Mouse (Mus musculus): Measurements from ENCODE around the gene Opcml.

Opcml gene

GRCm38 (mm10) chr9:28319021-28319755, 528.6 kb downstream of the Opcml start:
- no peak for DNase-seq (ENCODE audit: low read depth, low spot score)

DNA sequence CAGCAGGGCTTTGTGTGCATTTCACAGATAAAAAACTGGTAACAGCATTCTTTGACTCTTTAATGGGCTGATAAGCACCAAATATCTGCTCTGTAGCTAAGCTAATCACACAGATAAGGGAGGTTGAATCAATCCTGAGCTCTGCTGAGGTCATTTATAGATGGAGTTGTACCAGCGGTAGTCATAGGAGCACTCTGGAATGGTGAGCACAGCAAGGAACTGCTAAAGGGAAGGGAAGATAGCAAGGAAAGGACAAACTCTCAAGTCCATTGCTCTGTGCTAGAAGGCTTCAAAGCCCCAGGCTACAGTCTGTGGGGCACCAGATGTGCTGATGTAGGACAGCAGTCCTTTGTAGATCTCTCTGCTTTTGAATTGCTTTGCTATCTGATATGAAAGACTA, 529.2 kb downstream of the Opcml start:
- DNase-seq (ENCODE audit: low read depth, low spot score) = no peak

- DNase-seq (ENCODE audit: low read depth, low spot score) = no peak
Measured at GRCm38 (mm10) chr9:28327985-28328384, 537.4 kb downstream of the Opcml start.

- no peak for DNase-seq (ENCODE audit: low read depth, low spot score)
Measured at GRCm38 (mm10) chr9:28328434-28328833, 537.9 kb downstream of the Opcml start.

DNA sequence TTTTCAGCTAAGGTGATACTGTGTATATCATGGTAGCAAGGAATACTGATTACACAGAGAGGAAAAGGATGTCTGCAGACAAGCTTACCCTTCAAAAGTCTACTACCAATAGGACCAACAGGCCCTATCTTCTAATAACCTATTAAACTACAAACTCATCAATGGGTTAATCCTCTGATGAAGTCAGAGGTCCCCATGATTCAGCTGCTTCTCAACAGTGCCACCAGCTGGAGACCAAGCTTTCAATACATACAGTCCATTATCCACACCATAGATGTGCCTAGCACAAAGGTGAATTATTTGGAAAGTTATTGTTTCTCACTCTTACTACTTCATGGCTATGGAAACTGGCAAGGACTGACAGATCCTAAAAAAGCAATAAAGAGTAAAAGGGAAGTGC, 538.9 kb downstream of the Opcml start:
- no peak for DNase-seq (ENCODE audit: low read depth, low spot score)

DNA sequence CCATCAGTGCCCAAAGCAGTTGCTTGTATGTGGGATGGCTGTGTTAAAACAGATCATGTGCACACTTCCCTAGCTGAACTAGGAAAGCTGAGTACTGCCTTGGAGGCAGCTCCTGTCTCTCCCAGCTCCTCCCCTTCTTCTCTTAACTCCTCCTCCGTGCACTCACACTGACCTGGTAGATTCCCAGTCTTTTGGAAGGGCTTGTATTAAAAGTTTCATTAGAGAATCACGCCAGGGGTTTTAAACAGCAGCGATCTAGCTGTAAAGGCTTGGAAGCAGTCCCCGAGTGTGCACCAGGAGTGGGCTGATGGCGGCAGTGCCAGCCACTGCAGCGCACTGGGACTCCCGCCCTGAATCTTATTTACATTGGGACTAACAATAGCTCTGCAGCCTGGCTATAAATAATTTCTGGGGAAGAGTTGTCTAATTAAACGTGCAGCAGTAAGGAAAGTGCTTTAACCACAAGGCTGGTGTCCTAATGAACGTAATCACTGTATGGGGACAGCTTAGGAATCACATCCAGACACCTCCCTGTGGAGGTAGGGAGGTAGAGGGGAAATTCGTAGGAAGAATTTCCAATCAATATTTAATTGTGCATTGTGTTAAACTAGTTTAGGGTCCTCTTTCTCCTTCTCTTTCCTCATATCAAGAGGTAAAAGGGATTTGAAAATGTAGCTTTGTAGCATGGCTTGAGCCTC, 546.1 kb downstream of the Opcml start:
- no peak for DNase-seq (ENCODE audit: low read depth, low spot score)

- no peak for DNase-seq (ENCODE audit: low read depth, low spot score)
Measured at GRCm38 (mm10) chr9:28337837-28338236, 547.3 kb downstream of the Opcml start.

DNA sequence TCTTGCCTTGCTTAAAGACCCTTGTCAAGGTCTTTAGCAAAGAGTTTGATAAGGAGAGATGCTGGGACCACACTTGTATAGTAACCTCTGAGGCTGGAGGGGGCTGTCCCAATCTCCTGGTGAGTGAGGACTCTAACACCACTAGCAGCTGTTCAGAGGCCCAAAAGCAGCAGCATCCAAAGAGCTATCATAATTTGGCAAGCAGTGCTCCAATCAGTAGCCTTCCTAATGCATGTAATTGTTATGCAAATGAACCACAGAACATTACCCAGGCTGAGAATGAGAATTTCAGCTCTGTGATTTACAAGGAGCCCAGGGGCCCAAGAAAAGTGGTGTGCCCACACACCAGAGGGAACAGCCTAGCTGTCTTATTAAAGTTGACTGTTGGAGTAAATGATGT, 564.4 kb downstream of the Opcml start:
- no peak for DNase-seq (ENCODE audit: low read depth, low spot score)

DNA sequence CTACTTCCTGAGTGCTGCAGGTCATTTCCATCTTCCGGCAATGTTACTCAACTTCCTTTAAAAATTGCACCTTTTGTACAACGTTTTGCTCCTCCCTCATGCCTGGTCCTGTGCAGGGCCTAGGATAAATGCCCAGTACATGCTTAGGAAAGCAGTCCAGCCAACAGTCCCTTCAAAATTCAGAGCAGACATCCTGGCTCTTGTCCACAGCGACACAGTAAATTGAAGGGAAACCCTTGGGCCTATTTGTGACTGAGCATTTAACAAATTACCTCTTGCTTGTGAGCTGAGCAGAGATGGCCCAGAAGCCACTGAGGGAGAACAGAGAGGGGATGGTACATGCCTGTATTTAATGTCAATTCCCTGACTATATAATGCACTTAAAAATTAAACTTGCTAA, 567.4 kb downstream of the Opcml start:
- no peak for DNase-seq (ENCODE audit: low read depth, low spot score)

GRCm38 (mm10) chr9:28360691-28361090, 570.1 kb downstream of the Opcml start:
- no peak for DNase-seq (ENCODE audit: low read depth, low spot score)

- no peak for DNase-seq (ENCODE audit: low read depth, low spot score)
Measured at GRCm38 (mm10) chr9:28364473-28365159, 574.0 kb downstream of the Opcml start.

DNA sequence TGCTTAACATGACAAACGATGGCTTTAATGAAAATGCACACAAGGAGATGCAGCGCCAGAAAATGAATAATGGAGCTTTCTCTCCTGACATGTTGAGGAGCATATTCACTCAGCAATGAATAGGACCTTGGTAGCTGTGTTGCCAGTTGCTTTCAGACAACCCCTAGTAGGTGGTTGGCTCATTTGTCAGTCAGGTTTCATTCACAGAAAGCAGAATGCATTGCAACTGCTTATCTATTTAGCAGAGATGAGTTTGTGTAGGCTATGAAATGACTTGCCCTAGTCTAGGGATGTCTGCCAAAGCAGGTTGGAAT, 574.5 kb downstream of the Opcml start:
- DNase-seq (ENCODE audit: low read depth, low spot score) = no peak

DNA sequence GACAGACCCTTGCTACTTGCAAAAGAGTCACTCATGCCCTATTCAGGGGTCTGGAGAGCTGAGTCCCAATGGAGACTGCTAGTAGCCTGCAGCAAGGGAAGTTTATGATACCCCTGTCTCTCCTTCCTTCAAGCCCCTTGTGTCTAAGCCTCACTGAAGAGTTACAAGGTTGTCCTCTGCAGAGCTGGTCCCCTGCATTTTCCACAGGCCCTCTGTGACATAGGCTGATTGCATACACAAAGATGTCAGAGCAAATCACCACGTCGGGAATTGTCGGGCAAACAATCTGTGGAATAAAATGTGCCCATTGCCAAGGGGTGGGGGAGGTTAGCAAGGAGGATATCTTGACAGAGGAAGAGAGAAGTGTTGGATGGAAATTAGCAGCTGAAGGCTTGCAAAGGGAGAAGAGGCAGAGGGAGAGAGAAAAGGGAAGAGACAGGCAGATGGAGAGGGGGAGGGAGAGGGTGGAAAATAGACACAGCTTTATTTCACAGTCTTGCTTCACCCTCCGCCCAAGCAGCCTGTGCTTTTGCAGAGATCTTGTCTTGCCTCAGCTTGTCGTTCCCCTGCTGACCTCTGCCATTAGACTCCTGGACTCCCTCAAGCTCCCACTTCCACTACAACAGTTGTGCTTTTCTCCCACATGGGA, 596.1 kb downstream of the Opcml start:
- DNase-seq (ENCODE audit: low read depth, low spot score) = no peak

GRCm38 (mm10) chr9:28395222-28395621, 604.6 kb downstream of the Opcml start:
- DNase-seq (ENCODE audit: low read depth, low spot score) = no peak

DNA sequence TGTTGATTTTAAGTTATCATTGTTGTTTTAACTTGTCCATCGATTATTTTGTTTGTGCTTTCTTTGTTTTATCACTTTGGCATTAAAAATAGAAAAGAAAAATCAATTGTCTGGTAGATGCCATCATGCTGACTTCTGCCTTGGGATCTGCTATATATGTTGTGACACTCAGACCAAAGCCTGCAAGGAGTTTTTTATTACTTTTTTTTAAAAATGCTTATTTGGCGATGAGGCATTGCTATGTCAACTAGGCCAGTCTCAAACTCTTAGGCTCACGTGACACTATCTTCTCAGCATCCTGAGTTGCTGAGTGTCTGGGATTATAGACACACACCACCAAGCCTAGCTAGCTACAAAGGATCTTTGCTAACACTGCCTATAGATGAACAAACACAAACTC, 605.1 kb downstream of the Opcml start:
- no peak for DNase-seq (ENCODE audit: low read depth, low spot score)

- peak; percentile 16 for DNase-seq (ENCODE audit: low read depth, low spot score)
Measured at GRCm38 (mm10) chr9:28402770-28403650, 612.4 kb downstream of the Opcml start.

DNA sequence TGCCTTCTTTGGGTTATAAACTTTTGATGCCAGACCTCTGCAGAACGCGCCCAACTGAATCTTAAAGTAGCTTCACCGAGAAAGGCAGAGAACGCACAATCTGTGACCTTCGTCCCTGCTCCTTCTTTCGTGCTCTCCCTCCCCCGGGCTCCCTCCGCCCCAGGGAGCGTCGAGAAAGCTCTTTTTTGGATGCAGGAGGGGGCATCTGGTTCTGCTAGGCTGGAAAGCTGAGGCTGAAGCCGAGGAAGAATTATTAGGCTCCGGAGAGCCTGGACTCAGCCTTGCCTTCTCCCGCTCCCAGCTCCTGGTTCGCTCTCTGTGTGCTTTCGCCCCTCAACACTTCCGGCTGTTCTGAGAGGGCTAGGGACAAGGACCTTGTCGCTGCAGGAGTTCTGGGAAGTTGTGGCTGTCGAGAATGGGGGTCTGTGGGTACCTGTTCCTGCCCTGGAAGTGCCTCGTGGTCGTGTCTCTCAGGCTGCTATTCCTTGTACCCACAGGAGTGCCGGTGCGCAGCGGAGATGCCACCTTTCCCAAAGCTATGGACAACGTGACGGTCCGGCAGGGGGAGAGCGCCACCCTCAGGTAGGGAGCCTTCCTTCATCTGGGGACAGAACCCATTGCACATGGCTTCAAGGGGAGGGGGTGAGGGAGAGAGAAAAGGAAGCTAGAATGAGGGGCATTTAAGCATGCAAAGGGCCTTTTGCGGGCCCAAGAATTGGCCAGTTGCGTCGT, 613.4 kb downstream of the Opcml start:
- peak; percentile 42 for DNase-seq (ENCODE audit: low read depth, low spot score)

- DNase-seq (ENCODE audit: low read depth, low spot score) = no peak
Measured at GRCm38 (mm10) chr9:28404616-28405015, 614.0 kb downstream of the Opcml start.

GRCm38 (mm10) chr9:28405816-28406215, 615.2 kb downstream of the Opcml start:
- DNase-seq (ENCODE audit: low read depth, low spot score) = peak; percentile 57

- DNase-seq (ENCODE audit: low read depth, low spot score) = no peak
Measured at GRCm38 (mm10) chr9:28420808-28421207, 630.2 kb downstream of the Opcml start.

GRCm38 (mm10) chr9:28423407-28423806, 632.8 kb downstream of the Opcml start:
- DNase-seq (ENCODE audit: low read depth, low spot score) = no peak

All from forelimb bud, embryonic 11.5 days (tissue).